Mouse (Mus musculus) CH12F3 (cell line): ENCODE results near the gene Foxn3.

Experiments
- in situ Hi-C: fragments of 300-500 bp; cut with MboI; formaldehyde crosslinking; loops from 2 replicates; pipeline ENCODE4 v1.14.3; 2020; ENCODE audit warnings: low sequenced_read_pairs

The Foxn3 gene

GRCm38 (mm10) chr12:99563219-99564059, at the start of gene Foxn3:
Foxn3 (minus strand) TSS chr12:99563582.
- in situ Hi-C loops, result no loop called here

DNA sequence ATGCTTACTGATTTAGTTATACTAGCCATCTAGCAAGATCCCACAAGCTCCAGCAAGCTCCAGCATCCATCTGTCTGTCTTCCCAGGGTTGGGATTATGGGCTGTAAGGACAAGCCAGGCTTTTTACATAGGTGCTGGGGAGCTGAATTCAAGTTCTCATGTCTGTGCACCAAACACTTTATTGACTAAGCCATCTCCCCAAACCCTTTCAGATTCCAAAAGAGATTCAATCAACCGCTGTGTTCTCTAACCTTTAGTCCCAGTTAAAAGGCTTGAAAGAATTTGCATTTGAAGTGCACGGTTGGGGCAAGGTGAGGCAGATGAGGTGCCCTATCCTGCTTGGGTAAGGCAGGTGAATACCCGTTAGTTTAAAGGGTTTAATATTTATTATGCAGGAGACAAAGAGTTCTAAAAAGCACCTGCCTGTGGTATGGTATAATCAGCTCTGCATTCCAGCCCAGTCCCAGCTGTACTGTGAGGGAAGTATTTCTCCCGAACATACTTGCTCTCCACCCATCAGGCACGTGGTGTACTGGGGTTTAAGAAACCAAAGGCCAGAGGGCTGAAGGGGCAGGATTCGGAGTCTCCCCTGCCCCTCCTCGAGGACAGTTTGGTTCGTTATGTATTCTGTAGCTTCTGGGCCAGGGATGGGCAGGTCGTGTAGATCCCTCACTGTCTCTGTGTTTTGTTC, 48.9 kb upstream of the Foxn3 start:
- in situ Hi-C loops, result no loop called here

GRCm38 (mm10) chr12:99610868-99611267, 47.5 kb upstream of the Foxn3 start:
- in situ Hi-C loops, result no loop called here

DNA sequence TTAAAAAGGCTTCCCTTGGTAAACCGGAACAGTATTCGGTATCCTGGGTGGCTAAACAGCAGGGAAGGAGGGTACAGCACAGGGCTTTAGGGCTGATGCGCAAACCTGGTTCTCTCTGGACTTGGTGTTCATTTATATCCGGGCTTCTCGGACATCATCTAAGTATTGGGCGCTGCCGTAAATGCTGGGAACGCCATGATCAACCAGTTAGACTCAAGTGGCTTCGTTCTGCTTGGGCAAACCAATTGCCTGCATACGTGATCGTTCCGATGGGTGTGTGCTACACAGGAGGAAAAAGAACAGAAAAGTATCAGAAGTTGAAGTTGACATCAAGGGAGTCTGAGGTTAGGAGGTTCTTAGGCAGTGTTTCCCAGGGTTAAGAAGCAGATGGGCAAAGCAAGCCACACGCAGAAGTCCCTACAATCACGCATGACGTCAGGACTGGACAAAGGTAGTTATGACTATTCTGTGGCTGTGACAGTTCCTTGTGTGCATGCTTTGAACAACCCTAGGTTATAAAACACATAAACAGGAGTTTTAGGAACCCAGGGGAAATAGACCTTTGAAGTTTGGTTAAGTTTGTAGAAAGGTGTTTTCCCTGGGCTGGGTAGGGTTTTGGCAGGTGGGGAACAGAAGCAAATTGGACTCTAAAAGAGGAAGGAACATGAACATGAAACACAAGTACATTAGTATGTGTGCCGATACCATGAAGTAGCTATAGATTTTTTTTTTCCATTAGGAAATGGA, 46.9 kb upstream of the Foxn3 start:
- in situ Hi-C loops, result no loop called here

GRCm38 (mm10) chr12:99609643-99610042, 46.3 kb upstream of the Foxn3 start:
- in situ Hi-C loops, result no loop called here

DNA sequence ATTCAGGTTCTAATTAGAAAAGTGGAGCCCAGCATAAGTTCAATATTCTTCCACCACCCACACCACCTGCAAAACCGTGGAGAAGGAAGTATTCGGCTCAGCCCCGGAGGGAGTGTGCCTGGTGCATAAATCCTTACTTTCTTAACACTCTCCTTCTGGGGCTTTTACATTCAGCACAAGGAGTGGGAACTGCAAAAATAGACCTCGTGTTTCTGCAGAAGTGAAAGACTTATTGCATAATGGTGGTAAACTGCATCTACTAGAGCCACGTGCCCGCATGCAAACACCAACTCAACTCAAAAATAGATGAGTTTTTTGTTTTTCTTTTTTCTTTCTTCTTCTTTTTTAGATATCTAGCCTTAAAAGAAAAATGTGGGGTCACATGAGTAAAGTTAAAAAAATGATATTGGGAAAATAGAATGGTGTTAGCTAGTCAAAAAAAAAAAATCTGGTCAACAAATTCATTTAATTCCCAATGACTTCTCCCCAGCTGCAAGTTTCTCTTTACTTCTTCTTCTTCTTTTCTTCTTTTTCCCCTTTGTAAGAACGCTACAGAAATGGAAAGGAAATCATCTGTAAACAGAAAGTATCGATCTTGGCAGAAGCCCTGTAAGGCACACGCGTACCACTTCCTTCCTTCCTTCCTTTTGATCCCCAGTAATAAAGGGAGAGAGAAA, 45.0 kb upstream of the Foxn3 start:
- in situ Hi-C loops, result no loop called here

GRCm38 (mm10) chr12:99603381-99603780, 40.0 kb upstream of the Foxn3 start:
- in situ Hi-C loops, result no loop called here

GRCm38 (mm10) chr12:99601841-99602240, 38.5 kb upstream of the Foxn3 start:
- in situ Hi-C loops, result no loop called here

GRCm38 (mm10) chr12:99601392-99601791, 38.0 kb upstream of the Foxn3 start:
- in situ Hi-C loops, result no loop called here

DNA sequence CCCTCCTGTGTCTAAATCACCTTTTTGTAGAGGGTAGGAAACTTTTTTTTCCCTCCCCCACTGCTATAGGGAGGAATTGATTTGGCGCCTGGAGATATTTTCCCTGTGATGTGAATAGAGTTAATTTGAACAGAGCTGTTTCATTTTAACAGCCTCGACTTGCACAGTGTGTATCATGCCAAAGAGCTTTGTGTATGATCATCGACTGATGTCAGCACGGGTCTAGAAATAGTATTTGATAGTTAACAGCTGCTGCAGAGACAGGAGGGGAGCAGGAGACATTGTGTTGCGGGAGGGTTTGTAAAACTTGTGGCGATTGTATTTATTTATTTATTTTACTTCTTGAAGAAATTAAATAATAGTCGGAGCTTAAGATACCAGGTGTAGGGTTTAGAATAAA, 36.2 kb upstream of the Foxn3 start:
- in situ Hi-C loops, result no loop called here

- in situ Hi-C loops, result no loop called here
Observed at GRCm38 (mm10) chr12:99596397-99596796, 33.0 kb upstream of the Foxn3 start.

DNA sequence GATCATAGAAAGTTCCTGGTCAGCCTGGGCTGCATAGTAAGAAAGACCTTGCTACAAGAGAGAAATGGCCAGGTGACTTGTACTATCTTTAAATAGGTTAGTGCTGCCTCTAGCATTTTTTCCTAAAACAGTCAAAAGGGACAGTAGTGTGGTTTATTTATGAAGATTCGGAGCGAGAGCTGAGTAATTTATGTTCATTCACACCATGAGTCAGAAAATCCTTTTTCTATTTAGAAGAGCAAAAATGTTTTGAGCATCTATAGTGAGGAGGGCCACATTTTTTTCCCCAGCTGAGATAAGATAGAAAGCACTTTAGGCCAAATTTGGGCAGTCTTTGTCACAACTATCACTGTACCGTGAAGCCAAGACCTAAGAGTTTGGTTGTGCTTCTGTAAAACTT, 24.0 kb upstream of the Foxn3 start:
- in situ Hi-C loops, result no loop called here

- in situ Hi-C loops, result no loop called here
Observed at GRCm38 (mm10) chr12:99579989-99580388, 16.6 kb upstream of the Foxn3 start.

- in situ Hi-C loops, result no loop called here
Observed at GRCm38 (mm10) chr12:99576682-99577081, 13.3 kb upstream of the Foxn3 start.

DNA sequence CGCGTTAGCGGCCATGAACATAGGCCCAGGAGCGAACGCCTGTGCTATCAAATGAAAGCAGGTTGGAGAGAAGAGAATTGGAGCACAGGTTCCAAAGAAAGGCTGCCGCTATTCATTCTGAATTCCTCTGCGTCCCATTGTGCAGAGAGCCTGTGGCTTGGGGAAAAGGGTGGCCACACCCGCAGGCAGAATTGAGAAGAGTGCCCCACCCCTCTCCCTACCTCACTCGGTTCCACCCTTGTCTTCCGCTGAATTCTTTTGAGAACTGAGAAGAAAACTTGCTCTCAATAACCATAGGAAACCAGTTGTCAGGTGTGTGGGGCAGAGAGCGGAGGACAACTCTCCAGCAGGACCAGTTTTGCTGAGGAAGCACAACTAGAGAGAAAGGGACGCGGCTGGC, 10.9 kb upstream of the Foxn3 start:
- in situ Hi-C loops, result no loop called here

DNA sequence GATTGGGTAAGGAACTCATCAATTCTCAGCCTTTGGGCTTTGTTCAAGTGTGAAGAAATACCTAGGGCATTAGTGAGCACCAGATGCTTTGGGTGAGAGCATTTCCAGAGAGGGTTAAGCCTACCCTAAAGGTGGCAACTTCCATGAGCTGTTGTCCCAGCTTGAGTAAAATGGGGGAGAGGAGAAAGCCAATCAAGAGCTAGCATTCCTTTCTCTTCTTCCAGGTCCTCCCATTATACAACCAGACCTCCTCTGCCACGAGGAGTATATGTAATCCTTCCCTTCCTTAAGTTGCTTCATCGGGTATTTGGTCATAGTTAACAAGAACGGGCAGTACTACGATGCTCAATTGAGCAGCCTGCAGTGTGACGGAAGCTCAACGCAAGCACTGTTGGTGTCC, 9.7 kb upstream of the Foxn3 start:
- in situ Hi-C loops, result no loop called here

DNA sequence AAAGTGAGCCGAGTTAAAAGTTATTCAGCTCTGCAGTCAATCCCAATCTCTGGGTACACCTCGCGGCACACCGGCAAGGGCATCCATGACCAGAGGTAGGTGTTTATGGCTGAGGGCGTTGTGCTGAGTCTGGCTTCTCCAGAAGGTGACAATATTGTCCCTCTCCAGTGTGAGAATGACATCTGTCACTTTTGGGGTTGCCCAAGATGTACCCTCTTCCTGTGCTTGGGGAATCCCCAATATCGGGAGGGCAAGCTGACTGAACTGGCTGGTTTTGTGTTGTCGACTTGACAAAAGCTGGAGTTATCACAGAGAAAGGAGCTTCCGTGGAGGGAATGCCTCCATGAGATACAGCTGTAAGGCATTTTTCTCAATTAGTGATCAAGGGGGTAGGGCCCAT, 8.6 kb upstream of the Foxn3 start:
- in situ Hi-C loops, result no loop called here

- in situ Hi-C loops, result no loop called here
Observed at GRCm38 (mm10) chr12:99570197-99570956, 7.0 kb upstream of the Foxn3 start.

GRCm38 (mm10) chr12:99565606-99566005, 2.2 kb upstream of the Foxn3 start:
- in situ Hi-C loops, result no loop called here

DNA sequence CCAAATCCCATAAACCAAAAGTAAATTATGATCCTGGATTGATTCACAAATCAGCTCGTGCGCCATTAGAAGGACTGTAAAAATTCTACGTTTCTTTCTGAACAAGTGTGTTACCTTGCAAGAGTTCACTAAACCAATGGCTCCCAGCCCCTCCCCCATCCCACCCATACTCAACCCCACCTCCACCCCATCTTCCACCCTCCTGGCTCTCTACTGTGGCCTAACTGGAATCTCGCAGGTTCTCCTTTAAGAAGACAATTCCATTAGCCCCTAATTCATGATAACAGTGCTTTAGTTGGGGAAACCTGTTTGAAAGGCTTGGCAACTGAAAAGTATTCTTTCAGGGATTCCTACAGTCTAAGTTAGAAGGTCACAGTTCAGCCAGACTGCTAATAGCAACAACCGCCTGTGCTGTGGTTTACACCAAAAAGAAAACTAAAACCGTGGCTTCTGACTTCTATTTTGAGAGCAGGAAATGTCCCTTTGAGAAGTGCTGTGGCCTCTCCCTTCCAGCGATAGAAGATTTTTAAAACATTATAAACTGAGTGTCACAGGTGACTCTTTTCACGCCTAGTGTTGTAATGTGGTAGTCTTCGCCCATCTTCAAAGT, 1.0 kb upstream of the Foxn3 start:
- in situ Hi-C loops, result no loop called here
